Mouse (Mus musculus) naive thymus-derived CD4-positive, alpha-beta T cell, adult 2 months (primary cell): Measurements from ENCODE around the gene Trmt11.
"Not testable (repeated sequence)": the region's sequence is repeated elsewhere in the genome, so short reads cannot be mapped to it uniquely, and the experiment has no call there.

Source experiments
- DNase-seq: peaks from one replicate; pipeline ENCODE4 v3.0.0-alpha.2; 2011; ENCODE audit warnings: low read depth

The Trmt11 gene

DNA sequence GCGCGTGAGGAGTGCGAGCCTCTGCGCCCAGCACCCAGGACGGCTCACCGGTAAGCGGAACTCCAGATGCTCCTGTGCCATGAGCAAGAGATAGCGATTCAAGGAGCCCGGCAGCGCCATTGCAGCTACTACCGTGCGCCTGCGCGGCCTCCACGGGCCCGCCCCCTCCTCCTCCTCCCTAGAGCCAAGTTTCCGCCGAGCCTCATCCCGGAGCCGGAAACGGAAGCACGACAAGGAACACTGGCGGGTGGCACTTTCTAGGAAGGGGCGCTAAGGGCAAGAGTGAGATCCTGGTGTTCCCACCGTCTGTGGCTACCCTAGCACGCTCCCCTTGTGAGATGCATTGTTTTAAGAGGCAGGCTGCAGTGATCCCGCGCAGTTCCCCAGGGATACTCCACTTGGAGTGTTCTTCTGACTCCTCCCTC is at the start of gene Trmt11:
Gene Trmt11 (minus strand): TSS at position 208 of the 425 bp plus-strand sequence.
- peak; percentile 80 for DNase-seq

DNA sequence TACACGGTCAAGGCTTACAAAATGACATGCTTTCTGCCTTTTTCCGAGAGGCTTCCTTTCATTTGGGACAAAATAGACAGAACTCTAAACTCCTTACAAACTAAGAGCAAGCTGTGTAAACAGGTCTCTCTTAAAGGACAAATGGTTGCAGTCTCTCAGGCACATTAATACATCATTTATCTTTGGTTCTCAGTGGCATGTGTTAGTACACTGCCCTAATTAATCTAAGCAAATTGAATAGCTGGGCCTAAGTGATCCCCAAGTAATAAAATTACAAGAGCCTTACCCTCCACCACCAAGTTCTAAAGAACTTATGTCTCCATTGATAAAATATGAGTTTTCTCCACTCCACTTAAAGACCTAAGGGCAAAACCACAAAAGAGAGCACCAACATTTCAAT is 47.1 kb upstream of the Trmt11 start:
- DNase-seq, result no peak

DNA sequence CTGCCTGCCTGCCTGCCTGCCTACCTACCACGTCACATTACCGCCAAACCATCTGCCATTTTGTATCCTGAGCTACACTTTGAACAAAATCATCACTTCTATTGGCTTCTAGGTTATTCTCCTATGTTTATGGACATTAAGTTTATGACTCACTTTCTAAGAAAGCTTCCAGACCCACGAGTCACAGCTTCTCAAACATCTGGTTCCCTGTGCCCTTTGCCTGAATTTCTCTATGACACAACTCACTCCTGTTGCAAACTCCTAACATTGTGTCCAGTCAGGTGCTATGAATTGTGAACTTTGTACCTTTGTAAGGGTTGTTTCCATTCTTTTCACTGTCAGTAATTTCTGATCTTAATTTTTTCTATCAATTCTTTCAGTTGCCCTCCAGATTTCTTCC is 37.7 kb upstream of the Trmt11 start:
- no peak for DNase-seq

DNA sequence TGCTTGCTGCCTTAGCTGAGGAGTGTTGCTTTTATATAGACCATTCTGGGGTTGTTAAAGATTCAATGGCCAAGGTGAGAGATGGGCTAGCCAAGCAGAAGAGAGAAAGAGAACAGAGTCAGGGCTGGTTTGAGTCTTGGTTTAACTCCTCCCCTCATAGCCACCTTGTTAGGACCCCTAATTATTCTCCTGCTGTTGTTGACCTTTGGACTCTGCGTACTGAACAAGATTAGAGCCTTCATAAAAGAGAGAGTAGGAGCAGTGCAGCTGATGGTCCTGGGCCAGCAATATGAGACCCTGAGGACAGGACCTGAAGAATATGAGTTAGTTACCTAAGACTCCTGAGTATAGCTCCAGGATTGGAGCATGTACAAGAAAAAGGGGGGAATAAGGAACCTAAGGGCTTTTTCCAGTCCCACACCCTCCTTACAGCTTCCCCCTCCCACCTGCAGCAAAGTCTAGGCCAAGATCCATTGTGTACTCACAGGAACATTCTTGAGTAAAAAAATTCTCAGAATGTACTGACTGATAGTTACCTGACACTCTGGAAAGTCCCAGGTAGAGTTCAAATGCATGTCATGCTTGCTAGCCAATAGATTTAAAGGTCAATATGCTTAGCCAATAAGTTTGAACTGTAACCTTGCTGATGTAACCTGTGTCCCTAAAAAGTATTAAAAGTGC is 36.1 kb upstream of the Trmt11 start:
- not testable (repeated sequence) for DNase-seq

DNA sequence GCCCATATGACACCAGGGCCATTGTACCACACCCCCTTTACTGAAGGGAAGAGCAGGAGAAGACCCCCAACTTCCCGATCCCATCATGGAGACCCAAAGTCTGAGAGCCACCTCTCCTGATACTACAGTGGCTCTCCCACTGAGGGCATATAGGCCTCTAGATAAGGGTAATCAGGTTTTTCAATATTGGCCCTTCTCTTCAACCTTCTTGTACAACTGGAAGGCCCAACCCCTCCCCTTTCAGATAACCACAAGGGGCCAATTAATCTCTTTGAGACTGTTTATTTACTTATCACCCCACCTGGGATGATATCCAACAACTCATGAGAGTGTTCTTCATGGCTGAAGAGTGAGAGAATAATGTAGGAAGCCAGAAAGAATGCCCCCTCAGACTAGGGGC is 32.2 kb upstream of the Trmt11 start:
- DNase-seq, result no peak

DNA sequence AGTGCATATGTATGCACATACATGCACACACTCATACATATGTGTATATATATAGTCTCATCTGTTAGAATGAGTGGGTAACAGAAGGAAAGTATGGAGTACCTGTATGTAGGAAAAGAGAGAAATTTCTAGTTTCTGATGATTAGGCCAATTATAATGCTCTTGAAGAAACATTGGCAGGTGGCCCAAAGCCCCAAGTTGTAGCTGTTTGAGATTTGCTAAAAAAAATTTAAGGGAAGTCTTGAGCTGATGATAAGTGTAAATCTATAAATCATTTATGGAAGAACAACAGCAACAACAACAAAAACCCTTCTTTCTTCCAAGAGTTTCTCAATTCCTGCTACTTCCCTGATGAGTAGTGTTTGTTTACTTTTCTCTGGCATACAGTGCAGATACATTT is 29.4 kb upstream of the Trmt11 start:
- DNase-seq, result no peak

DNA sequence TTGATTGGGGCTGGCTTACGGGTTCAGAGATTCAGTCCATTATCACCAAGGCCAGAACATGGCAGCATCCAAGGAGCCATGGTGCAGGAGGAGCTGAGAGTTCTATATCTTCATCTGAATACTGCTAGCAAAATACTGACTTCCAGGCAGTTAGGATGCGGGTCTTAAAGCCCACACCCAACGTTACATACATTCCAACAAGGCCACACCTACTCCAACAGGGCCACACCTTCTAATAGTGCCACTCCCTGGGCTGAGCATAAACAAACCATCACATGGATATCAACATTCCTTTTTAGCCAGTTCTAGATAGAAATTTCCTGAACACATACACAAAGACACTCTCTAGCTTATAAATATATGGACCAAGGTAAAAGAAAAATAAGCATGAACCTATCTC is 29.0 kb upstream of the Trmt11 start, which contains the start of gene Hint3:
Gene Hint3 (minus strand): TSS at position 120 of the 400 bp plus-strand sequence.
- no peak for DNase-seq

DNA sequence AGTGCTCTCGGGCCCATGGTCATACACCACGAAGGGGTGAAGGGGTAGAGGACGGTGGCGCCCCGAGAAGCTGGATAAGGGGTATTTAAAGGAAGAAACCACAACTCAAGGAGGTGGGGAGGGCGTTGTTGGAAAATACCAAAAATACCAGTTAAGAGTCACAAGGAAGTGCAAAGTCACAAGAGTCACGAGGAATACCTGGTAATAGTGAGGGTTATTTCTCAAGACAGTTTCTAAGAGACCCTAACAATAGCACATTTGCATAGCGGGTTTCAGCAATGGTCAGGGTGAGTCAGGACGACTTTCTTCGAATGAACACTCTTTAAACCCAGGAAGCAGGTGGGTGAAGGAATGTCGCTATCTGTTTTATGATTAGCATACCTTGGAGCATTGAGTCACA is 27.9 kb upstream of the Trmt11 start:
- DNase-seq, result not testable (repeated sequence)

DNA sequence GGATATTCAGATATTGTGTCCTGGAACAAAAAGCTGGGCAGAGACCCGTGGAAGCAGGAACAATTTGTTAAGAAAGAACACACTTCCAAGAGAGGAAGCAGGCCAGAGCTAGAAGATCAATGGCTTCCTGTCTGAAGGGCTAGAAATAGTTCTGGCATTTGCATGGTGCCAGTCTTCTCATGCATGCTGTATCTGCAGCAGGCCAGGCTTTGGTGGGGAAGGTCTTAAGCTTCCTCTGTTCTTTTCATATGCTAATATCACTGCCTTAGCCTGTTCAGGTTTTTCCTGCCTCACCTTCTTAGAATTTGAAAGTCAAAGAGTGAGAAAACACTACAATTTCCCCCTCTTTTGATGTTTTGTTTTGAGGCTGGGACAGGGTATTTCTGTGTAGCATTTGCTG is 27.0 kb upstream of the Trmt11 start:
- no peak for DNase-seq

DNA sequence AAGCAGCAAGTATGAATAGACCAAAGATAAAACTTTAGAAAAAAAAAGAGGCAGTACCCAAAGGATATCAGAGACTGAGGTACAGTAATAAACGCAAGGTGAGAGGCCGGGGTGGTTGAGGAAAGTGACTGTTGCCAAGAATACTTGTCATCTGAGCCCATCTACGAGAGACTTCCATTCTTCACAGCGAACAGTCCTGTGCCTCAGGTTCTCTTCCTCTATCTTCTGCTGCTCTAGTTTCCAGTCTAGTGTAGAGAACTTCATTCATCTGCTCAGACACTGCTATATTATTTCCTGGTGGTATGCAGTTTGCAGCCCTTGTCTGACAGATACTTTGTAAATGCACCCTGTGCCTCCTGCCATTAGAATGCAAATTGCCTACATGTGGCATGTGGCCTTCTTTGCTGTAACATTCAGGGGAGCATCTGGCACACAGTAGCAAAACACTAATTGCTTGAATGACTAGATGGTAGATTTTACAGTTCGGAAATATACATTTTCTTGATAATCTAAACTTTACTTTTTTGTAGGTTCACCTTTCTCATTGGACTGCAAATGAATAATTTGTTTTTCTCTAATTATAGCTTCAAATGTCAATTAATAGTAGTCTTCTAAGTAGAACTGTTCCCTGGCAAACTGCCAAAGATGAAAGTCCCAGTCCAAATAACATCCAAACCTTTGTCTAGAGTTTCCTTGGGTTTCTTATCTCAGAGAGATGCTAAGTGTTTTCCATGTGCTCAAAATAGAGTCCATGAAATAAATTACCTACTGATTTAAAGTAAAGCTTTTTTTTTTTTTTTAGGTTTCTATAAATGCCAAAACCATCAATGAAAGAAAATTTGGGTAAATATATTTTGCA is 23.8 kb upstream of the Trmt11 start:
- no peak for DNase-seq

DNA sequence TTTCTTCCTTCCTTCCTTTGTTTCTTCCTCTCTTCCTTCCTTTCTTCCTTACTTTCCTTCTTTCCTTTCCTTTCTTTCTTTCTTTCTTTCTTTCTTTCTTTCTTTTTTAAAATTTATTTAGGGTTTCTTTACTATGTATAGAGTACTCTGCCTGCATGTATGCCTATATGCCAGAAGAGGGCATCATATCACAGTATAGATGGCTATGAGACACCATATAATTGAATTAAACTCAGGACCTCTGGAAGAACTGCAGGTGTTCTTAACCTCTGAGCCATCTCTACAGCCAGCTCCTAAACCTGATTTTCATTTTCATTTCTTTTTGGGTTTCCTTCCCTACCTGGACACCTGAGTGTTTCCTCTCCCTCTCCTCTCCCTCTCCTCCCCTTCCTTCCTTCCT is 22.4 kb upstream of the Trmt11 start:
- peak; percentile 55 for DNase-seq

DNA sequence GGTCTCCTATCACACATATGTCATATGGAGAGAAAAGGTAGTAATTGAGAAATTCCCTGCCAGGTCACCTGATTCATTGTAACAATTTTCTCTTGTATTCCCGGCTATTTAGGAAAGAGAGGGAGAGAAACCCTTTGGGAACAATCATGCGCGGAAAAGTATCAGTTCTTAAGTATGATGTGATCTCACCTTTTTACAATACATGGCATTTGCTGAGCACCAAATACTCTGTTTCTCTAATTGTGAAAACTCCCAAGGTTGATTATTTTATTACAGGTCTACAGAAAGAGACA is 18.3 kb upstream of the Trmt11 start:
- DNase-seq, result no peak

DNA sequence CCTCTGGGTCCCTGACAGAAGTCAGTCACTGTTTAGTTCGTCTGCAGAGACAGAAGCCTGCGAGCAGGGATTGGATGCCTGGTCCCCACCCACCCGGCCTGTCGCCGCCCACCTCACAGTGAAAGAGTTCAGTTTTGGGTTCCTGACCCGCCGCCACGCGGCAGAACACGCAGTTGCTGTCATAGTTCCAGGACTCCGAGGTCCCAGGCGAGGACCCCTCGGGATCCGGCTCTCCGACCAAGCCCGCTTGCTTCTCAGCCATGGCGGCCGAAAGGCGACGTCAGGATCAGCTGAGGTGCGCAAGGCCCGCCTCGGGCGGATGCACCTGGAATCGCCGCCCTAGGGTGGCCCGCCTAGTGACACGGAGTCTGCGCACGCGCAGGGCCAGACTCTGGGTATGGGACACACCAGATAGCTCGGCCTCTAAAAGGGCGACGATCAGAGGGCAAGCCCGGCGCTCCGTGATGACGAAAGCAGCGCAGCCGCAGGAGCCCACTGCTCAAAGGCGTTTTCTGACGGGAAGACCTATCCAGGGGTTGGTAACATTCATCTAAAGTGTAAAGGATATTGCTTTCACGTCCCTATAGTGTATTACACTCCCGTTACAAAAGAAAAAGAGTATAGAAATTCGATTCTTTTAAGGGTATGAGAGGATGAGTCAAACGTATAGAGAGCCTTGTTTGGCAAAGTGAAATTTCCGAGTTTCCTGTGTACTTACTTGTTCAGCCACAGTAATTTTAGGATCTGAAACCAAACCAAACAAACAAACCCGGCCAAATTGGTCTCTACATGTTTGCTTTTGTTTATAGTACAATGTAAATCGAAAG is 17.8 kb upstream of the Trmt11 start:
- peak; percentile 99 for DNase-seq

DNA sequence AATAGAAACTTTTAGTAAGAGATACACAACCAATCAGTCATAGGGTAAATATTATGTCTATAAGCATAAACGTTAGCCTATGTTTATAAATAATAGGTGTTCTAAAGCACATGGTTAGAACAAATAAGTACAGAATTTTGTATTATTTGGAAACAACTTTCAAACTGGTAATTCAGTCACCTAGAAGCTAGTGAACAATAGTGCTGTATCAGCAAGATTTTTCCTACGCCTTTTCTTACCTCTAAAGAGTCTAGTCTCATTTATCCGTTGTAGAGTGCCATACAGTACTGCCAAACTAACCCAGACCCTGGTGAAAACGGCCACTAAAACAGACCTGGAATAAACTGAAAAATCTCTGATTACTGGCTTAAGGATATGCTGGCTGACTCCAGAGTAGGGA is 12.5 kb upstream of the Trmt11 start:
- no peak for DNase-seq

DNA sequence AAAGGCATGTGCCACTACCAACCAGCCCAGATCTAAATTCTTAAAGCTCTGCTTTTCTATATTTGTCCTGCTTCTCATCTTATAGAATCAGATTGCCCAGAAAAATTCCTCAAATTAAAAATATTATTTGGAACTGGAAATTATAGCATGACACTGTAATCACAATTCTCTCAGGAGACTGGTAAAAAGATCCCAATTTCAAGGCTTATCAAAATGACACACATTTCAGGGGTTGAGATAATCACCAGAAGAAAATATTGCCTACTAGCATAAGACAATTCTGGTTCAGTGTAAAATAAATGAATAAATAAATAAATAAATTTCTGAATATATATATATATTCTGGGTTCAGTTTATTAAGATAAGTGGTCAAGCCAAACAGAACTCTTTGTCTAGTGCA is 9.1 kb upstream of the Trmt11 start:
- DNase-seq, result no peak

DNA sequence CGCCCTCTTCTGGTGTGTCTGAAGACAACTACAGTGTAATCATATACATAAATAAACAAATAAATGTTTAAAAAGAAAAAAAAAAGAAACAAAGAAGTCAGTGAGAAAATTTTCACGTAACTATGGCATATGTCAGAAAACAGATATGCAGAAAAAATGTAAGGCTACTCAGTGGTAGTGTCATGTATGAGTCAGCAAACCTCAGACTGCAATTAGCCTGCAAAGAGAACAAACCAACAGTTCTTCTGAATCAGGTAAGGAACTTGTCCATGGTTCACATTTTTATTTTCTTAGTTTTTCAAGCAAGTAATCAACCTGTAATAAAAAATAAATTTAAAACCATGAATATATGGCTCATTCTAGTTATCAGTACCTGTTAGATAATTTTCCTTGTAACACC is 7.6 kb upstream of the Trmt11 start:
- DNase-seq, result no peak

DNA sequence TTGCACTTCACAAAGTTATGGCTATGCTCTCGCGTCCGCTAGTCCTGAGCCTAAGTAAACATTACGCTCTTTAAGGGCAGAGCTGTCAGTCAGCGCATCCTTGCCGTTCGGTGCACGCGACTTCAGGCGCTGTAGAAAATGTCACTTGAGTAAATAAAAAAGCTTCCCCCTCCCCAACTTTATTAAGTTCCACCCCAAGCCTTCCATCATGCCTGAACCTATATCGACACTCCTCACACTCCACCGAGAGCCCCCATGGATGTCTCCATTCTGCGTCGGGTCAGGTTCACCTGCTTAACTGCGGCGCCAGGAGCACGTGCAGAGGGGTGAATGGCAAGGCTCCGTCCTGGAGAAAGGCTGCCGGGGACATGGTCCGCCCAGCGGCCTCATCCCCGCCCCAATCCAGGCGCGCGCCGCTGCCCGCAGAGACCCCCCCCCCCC is 435 bp downstream of the Trmt11 start:
- peak; percentile 58 for DNase-seq

DNA sequence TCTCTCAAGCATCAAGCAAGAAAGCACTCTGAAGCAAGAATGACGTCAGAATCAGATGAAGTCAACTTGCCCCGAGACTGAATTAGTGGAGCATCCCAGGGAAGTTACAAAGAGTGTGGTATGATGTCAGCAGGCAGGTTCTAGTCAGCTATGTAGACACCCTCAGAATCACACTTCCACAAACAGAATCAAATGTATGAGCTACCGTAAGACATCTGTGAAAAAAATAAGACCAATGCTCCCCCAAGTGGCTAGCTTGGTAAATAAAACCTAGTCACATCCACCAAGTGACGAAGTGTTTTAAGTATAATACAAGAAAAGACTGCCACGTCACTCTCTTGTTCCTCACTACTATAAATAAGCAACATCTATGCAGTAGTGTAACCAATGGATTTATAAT is 13.5 kb downstream of the Trmt11 start:
- DNase-seq, result peak; percentile 15

DNA sequence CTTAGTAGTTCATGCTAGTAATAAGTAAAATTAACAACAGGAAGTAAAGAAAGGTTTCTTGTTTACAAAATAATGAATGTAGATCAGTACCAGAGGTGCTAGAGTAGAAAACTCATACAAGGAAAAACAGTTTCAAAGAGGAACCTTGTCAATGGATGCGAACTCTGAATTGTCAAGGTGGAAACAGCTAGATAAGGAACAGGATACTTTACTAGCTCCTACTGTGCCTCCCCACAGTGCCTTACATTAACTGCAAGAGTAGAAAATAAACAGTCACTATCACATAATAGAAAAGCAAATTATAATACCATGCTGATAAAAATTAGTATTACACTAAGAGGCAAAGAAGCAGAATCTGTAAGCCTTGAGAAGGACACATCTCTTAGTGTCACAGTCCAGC is 14.9 kb downstream of the Trmt11 start:
- DNase-seq, result no peak

DNA sequence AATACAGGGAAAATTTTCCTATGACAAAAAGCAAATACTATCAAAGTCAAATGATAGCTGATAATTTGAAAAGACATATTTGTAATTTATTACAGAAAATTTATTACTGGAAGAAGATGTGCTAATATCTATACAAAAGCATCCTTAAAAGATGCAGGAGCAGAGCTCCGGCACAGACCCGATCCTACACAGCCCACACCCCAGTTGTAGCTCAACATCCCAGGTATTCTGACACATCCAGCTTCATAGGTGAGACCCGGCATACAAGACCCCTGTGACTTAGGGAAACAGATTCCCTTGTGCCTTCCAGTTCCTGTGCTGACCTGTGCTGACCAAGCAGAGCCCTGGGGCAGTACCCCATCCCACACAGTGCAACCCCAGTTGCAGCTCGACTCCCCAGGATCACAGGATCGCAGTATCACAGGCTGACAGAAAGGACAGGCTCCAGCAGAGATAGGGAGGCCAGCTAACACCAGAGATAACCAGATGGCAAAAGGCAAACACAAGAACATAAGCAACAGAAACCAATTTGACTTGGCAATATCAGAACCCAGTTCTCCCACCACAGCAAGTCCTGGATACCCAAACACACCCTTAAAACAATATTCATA is 22.8 kb downstream of the Trmt11 start:
- DNase-seq, result no peak

DNA sequence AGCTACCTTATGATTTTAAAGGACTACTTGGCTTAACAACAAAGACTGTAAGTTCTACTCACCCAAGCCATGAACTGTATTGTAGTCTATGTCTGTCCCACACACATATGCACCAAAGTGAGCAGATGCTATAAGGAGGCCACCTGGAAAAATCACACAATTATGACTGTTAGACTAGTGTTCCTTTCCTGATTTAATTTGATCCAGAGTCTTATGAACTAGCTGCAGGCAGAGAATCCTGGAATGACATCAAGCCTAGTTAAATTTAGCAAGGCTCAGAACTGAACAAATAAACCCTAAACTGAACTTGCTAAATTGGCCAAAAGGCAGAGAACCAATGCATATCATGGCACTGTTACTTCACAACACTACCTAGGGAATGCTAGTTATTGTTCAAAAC is 34.2 kb downstream of the Trmt11 start:
- DNase-seq, result no peak

DNA sequence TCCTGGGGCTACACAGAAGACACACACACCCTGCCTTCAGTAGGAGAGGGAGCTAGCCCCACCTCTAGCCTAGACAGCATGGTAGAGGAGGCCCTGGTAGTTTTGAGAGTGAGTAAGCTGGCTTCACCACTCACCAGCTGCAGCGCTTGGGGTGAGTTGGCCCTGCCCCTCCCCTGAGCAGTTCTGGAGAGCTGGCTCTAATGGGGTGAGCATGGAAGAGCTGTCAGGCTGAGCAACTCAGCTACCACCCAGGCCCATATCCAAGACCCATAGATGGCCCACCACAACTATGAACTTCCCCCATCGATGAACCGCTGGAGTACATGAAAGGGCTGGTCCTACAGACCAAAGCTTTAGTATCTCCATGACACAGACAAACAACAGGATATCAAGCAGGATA is 35.9 kb downstream of the Trmt11 start:
- no peak for DNase-seq
